ENCODE assay signal across 8 mouse cellular contexts in genomic region chr10:7474225-7474624, GRCm38 (mm10). TPM values are rescaled to one million over a fixed set of nuclear protein-coding genes. Genes with fewer than 3 reads are reported as not detected.
A peak's percentile ranks its signal among the peaks of the same experiment; 100 is the strongest.
DNase-seq lines count a peak whose midpoint lies in the region; ATAC-seq and TF ChIP-seq lines count a peak whose summit lies in the region.
"Not testable (repeated sequence)": the region's sequence is repeated elsewhere in the genome, so short reads cannot be mapped to it uniquely, and the experiment has no call there.

No protein-coding gene starts in this region.

- H3K27ac ChIP-seq in brown adipose tissue, adult 24 weeks (replicated peaks; ENCODE audit: low read depth, low read length) = 0 out of 2 replicates have a peak overlapping the region, but pooled peaks have one; percentile 34
- H3K27ac ChIP-seq in heart, adult 2 months = peak overlapping the region; percentile 36; the same call in 1 of the 2 replicates
- not testable (repeated sequence) for H3K27ac ChIP-seq in heart, postnatal 0 days (ENCODE audit: low read depth)
- peak overlapping the region; percentile 79 for H3K27ac ChIP-seq in macrophage

- not testable (repeated sequence) for H3K9ac ChIP-seq in heart, adult 2 months (ENCODE audit: low read depth, low read length); heart, postnatal 0 days (replicated peaks; ENCODE audit: low read depth, low read length)

- TF ChIP-seq CTCF in heart, adult 2 months (IDR thresholded peaks at IDR 0.05); heart, postnatal 0 days (IDR thresholded peaks at IDR 0.05; ENCODE audit: low read depth): not testable (repeated sequence)

- H3K9me3 ChIP-seq in heart, postnatal 0 days (replicated peaks; ENCODE audit: control insufficient read depth, low read length) = not testable (repeated sequence)

- H3K4me1 ChIP-seq in brown adipose tissue, adult 24 weeks (ENCODE audit: control insufficient read depth, insufficient read depth, insufficient read length, low read length); heart, adult 2 months (ENCODE audit: control insufficient read depth, insufficient read depth, low read length); heart, postnatal 0 days (ENCODE audit: control insufficient read depth, insufficient read depth): not testable (repeated sequence)

- not testable (repeated sequence) for ATAC-seq in heart, postnatal 0 days (ENCODE audit: insufficient read depth, low read depth)

- intact Hi-C loops in heart, adult 2 months (cut with DNase I) = not testable (repeated sequence)

- peak; percentile 80 for DNase-seq in CD4-positive helper T cell, adult 2 months (ENCODE audit: low read depth, low spot score)
- DNase-seq in T-cell, adult 2 months (ENCODE audit: low spot score) = peak; percentile 69
- not testable (repeated sequence) for DNase-seq in heart, adult 2 months; heart, postnatal 0 days (ENCODE audit: low spot score)
- DNase-seq in natural killer cell, adult 2 months (ENCODE audit: low spot score in 2 of 2) = peak; percentile 52 to 64
- peak; percentile 11 for DNase-seq in thymus, postnatal 25 days

- peak overlapping the region; percentile 41 for H3K4me3 ChIP-seq in brown adipose tissue, adult 24 weeks (ENCODE audit: insufficient read depth, low read depth, low read length)
- H3K4me3 ChIP-seq in heart, adult 2 months; heart, postnatal 0 days (ENCODE audit: low read depth, low read length): not testable (repeated sequence)
- H3K4me3 ChIP-seq in macrophage (ENCODE audit: inconsistent target) = peak overlapping the region; percentile 84

- 0 out of 2 replicates have a peak overlapping the region, but pooled peaks have one; percentile 21 for H3K4me2 ChIP-seq in heart, postnatal 0 days (ENCODE audit: low read depth, low read length)

- TF ChIP-seq POLR2A in heart, adult 2 months (IDR thresholded peaks at IDR 0.05; ENCODE audit: insufficient read depth, low read depth, low read length) = not testable (repeated sequence)

- H3K36me3 ChIP-seq in heart, adult 2 months (ENCODE audit: control insufficient read depth, insufficient read depth, low read length); heart, postnatal 0 days (replicated peaks; ENCODE audit: control insufficient read depth, insufficient read depth, low read length); macrophage (ENCODE audit: inconsistent target): not testable (repeated sequence)

- not testable (repeated sequence) for TF ChIP-seq EP300 in heart, adult 2 months (IDR thresholded peaks at IDR 0.05; ENCODE audit: insufficient read depth, low read depth, low read length); heart, postnatal 0 days (IDR thresholded peaks at IDR 0.05; ENCODE audit: low read depth)

- H3K27me3 ChIP-seq in heart, adult 2 months (ENCODE audit: control insufficient read depth, insufficient read depth, low read length); heart, postnatal 0 days (ENCODE audit: control insufficient read depth, insufficient read depth, low read length): not testable (repeated sequence)

- not testable (repeated sequence) for H3K79me2 ChIP-seq in heart, adult 2 months (replicated peaks; ENCODE audit: control insufficient read depth, insufficient read depth, low read length)
- peaks cover 42% of the 10 kb centered on the region for H3K79me2 ChIP-seq in macrophage (ENCODE audit: inconsistent target)

- 48% methylated on average over 7 of the region's 13 CpGs for WGBS in heart, adult 2 months
- 70% methylated on average over 7 of the region's 13 CpGs for WGBS in heart, postnatal 0 days
- WGBS in macrophage (ENCODE audit: missing documents) = 9% methylated on average over 2 of the region's 13 CpGs

RNA-seq across cellular contexts. Expression of gene Ulbp1, which starts 0.8 kb away (rescaled TPM):
- 0.36 and 0.42 TPM in 2 replicates for polyA plus RNA-seq in brown adipose tissue, adult 24 weeks (2012; ENCODE audit: insufficient read depth, insufficient read length, missing spikeins)
- total RNA-seq in heart, adult 2 months (2021) = 1 to 10 TPM; 2.3 to 2.6 TPM
- 0.64 and 1.00 TPM in 2 replicates for polyA plus RNA-seq in heart, adult 2 months (2012; rRNA removed)
- total RNA-seq in heart, postnatal 0 days (2014; rRNA removed; ENCODE audit: low replicate concordance) = 4.1 and 14.6 TPM in 2 replicates
- 3.6 and 4.5 TPM in 2 replicates for polyA plus RNA-seq in heart, postnatal 0 days (2015; fragmentation: Nextera tagmentation; extraction: Ambion mirVana)
- 100 to 1,000 TPM in 8 of 26 experiments, 10 to 100 TPM in 18; 13.8 to 165 (median 80.9) TPM for total RNA-seq in macrophage (2018; cell fraction: chromatin; rRNA removed)
- 10 to 100 TPM in 25 of 26 experiments, 1 to 10 TPM in 1; 8.6 to 37.7 (median 18.2) TPM for total RNA-seq in macrophage (2018; cell fraction: cytosol; rRNA removed)
- 100 to 1,000 TPM in 6 of 26 experiments, 10 to 100 TPM in 20; 34.1 to 192 (median 84.9) TPM for total RNA-seq in macrophage (2018; cell fraction: nucleus; rRNA removed)
- polyA plus RNA-seq in macrophage (2018) = 15.3 to 31.3 TPM (median 23.8 TPM) in 3 replicates
